Mouse (Mus musculus) spleen, postnatal 0 days (tissue): Measurements from ENCODE around the gene Spg11. TPM values are rescaled to one million over a fixed set of nuclear protein-coding genes. Genes with fewer than 3 reads are reported as not detected.

Source experiments
- polyA plus RNA-seq: library from polyadenylated mRNA; unstranded; fragments of >200 nt; fragmentation: Nextera tagmentation; extraction: Ambion mirVana; gene quantifications from 2 replicates; pipeline ENCODE4 v1.2.1, GENCODE M21; 2015

The Spg11 gene
- 2.8 and 3.2 TPM in 2 replicates for polyA plus RNA-seq

DNA sequence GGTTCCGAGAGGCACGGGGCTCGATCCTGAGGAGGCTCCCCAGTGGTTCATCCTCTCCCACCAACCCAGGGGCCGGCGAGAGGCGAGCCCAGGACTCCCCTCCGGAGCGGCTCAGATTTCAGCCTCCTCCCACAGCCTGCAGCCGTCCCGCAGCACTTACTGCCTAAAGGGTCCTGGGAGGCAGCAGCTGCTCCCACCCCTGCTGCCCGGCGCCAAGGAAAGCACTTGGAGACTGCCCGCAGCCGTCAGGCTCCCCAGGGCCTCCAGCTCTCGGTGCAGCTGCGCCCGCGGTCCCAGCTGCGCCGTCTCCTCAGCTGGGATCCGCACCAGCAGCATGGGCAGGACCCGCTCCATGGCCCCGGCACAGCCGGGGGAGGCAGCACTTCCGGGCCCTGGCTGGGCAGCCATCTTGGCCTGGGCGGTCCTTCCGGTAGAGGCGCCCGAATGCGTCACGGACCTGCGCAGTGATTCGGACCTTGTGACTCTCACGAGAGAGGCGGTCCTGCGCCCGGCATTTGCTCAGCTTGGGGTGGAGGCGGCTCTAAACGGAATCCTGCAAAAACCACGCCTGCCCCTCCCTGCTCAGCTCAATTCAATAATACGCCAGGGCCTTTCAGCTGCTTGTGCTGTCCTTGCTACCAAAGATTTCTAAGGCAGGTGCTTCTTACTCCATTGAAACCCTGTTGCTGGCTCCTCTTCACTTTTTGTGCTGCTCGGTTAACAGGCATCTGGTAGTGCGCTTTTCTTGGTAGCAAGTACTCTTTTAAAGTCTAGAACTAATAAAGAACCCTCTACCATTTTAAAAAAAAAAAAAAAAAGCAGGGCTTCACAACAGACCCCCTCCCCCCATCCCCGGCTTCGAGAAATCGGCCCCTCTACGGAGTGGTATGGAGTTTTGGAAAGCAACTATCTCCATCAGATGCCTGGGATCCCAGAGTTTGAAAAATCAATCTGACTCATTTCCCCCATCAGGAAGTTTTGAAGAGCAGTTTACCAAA is at the start of gene Spg11:
Spg11 (minus strand) TSS at position 426 of the 998 bp plus-strand sequence.

DNA sequence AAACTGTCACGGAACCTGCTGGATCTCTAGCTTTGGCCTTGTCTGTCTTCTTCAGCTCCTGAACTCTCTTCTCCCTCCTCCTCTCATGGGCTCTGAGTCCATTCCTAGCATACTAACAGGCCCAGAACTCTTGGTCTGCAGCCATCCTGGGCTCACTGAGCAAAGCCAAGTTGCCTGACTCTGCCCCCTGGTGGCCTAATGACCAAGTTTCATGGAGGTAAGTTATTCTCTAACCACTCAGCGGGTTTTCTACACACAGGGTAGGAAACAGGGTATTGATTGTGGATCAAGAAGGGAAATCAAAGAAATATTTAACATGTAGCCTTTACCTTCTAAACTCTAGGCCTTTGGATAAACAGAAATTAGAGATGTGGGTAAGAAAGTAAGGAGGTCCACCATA is 42.5 kb upstream of the Spg11 start, which contains the start of gene Trim69:
Trim69 (plus strand) TSS at position 21 of the 400 bp plus-strand sequence.

DNA sequence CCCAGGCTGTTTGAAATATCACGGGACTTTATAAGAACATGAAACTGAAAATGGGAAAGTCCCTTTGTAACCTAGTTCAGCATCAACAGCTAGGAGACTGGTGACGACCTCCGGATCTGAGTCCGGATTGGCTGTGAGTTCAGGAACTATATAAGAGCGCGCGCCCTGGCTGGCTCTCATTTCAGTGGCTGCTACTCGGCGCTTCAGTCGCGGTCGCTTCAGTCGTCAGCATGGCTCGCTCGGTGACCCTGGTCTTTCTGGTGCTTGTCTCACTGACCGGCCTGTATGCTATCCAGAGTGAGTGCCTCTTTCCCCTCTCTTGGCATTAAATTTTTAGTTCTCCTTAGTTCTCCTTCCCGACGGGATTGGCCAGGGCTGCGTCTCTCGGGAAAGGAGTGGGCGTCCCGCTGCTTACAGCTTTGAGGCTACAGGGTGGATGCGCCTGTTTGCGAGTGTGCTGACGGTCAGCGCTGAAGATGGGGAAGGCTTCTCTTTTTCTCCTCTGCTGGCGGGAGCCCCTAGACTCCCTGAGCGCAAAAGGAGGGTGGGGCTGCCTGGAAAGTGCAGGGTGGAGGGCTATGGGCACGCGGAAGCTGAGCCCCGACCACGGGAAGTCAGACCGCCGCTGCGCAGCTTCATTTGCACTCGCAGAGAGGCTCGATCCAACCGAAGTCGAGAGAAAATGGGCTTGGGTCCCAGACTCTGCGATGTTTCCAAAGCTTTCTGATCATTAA is 29.5 kb upstream of the Spg11 start, which contains the start of gene B2m:
B2m (plus strand) TSS at position 179 of the 734 bp plus-strand sequence.

DNA sequence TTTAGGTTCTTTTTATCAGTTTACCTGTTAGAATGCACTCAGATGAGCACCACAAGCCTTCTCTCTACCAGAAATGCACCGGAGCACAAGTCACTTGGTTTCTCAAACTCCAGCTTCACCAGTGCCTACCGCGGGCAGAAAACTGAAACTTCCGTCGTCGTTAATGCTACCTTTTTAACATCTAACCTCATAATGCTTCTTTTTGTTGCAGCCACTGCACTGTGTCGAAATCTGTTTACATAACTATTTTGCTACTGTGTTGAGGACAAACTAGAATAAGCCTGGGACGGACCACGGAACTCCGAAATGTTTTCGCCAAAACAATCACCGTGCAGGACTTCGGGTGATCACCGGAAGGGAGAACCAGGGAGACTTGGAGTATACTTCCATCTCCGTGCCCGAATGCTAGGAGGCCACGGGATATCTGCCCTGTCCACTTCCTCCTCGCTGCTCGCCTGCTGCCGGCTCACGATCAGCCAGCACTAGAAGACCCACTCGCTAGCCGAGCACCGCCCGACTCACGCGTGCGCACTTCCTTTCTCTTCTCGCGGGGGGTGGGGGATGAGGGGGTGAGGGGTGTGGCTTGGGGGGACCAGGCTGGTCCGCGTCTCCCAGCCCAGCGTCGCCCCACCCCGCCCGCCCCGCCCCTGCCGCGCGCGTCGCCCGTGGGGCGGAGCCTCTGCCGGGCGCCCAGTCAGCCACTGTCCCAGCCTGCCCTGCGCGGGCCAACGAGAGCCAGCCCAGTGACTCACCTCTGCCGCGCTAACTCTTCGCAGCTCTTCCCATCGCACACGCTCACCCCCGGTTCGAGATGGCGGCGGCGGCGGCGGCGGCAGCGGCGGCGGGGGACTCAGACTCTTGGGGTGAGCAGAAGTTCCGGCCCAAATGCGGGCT is 90.1 kb downstream of the Spg11 start, which contains the start of gene Eif3j1:
Eif3j1 (plus strand) TSS at position 685 of the 894 bp plus-strand sequence.

Other genes starting within 250 kb of the Spg11 start
- 24.3 and 25.8 TPM in 2 replicates for gene Ctdspl2, start 162.4 kb downstream of the Spg11 start, polyA plus RNA-seq
- gene Mageb3, start 162.3 kb downstream of the Spg11 start, polyA plus RNA-seq: 0.18 and 0.19 TPM in 2 replicates
- gene Eif3j1, start 89.8 kb downstream of the Spg11 start, polyA plus RNA-seq: 14.0 and 15.0 TPM in 2 replicates
- gene B2m, start 29.3 kb upstream of the Spg11 start, polyA plus RNA-seq: 646 and 799 TPM in 2 replicates
- not detected in 2 replicates for gene Trim69, start 42.3 kb upstream of the Spg11 start, polyA plus RNA-seq
- gene Patl2, start 67.8 kb upstream of the Spg11 start, polyA plus RNA-seq: 0.15 and 0.18 TPM in 2 replicates
- not detected in 2 replicates for gene Terb2, start 67.9 kb upstream of the Spg11 start, polyA plus RNA-seq
- gene Sord, start 116.4 kb upstream of the Spg11 start, polyA plus RNA-seq: 43.3 and 45.4 TPM in 2 replicates
- 0.04 TPM in 1 of 2 replicates, not detected in the other for gene Duox2, start 180.1 kb upstream of the Spg11 start, polyA plus RNA-seq
- not detected in 2 replicates for gene Duoxa2, start 180.5 kb upstream of the Spg11 start, polyA plus RNA-seq
- not detected in 2 replicates for gene Duoxa1, start 195.3 kb upstream of the Spg11 start, polyA plus RNA-seq
- not detected in 2 replicates for gene Duox1, start 197.3 kb upstream of the Spg11 start, polyA plus RNA-seq